Mouse (Mus musculus) MEL (cell line): ENCODE results near the gene Nmi. TPM values are rescaled to one million over a fixed set of nuclear protein-coding genes. Genes with fewer than 3 reads are reported as not detected.

Experiments used
- DNase-seq: peaks from one replicate; pipeline ENCODE4 v3.0.0; 2011; ENCODE audit warnings: low read depth, low spot score
- H3K27ac ChIP-seq: 2 replicates; pipeline ENCODE4 v1.5.1; 2012; ENCODE audit warnings: low read depth, mild to moderate bottlenecking, control low read depth, low read length, moderate library complexity; ENCODE audit not compliant: control insufficient read depth
- H3K27me3 ChIP-seq, 2 experiments: fragments of 150-350 bp in 1 of 2; sonication (generic) in 1 of 2; 2 replicates each; pipeline ENCODE4 v1.6.1; 2012; ENCODE audit warnings: low read length in 2 of 2, mild to moderate bottlenecking in 2 of 2, improper control_type of control experiment in 1 of 2, moderate library complexity in 1 of 2; ENCODE audit not compliant: insufficient read depth in 2 of 2, control insufficient read depth in 1 of 2
- H3K36me3 ChIP-seq, 2 experiments: 2 replicates each; pipeline ENCODE4 v1.6.1; 2012 to 2014; ENCODE audit warnings: low read length in 2 of 2, improper control_type of control experiment in 1 of 2, inconsistent platforms in 1 of 2, mild to moderate bottlenecking in 1 of 2; ENCODE audit not compliant: insufficient read depth in 2 of 2, control insufficient read depth in 1 of 2
- H3K4me1 ChIP-seq, 2 experiments: fragments of 150-350 bp in 1 of 2; sonication (generic) in 1 of 2; 2 replicates each; pipeline ENCODE4 v1.6.1; 2012; ENCODE audit warnings: low read length in 2 of 2, improper control_type of control experiment in 1 of 2, mild to moderate bottlenecking in 1 of 2; ENCODE audit not compliant: insufficient read depth in 2 of 2, control insufficient read depth in 1 of 2
- H3K4me3 ChIP-seq, 2 experiments: fragments of 150-350 bp in 1 of 2; sonication (generic) in 1 of 2; 2 replicates each; pipeline ENCODE4 v1.5.1; 2012; ENCODE audit warnings: low read depth in 2 of 2, low read length in 2 of 2, mild to moderate bottlenecking in 2 of 2, moderate library complexity in 2 of 2, control low read depth in 1 of 2, improper control_type of control experiment in 1 of 2; ENCODE audit not compliant: control insufficient read depth in 1 of 2, insufficient read depth in 1 of 2
- H3K79me2 ChIP-seq: 2 replicates; pipeline ENCODE4 v1.6.1; 2012; ENCODE audit warnings: mild to moderate bottlenecking, low read length, moderate library complexity; ENCODE audit not compliant: control insufficient read depth, poor library complexity, insufficient read depth
- H3K9ac ChIP-seq: 2 replicates; pipeline ENCODE4 v1.6.1; 2012; ENCODE audit warnings: low read depth, mild to moderate bottlenecking, control low read depth, low read length, moderate library complexity; ENCODE audit not compliant: control insufficient read depth, poor library complexity, severe bottlenecking
- H3K9me3 ChIP-seq: fragments of 150-350 bp; sonication (generic); replicated peaks from 2 replicates; pipeline ENCODE4 v1.6.1; 2012; ENCODE audit warnings: mild to moderate bottlenecking, low read length, improper control_type of control experiment, moderate library complexity; ENCODE audit not compliant: insufficient read depth
- CHD1 ChIP-seq: IDR thresholded peaks from 2 replicates; pipeline ENCODE4 v1.6.1; 2012; ENCODE audit warnings: low read depth, mild to moderate bottlenecking, inconsistent platforms, low read length, improper control_type of control experiment
- CTCF ChIP-seq, 3 experiments: IDR thresholded peaks in 2 of 3; conservative IDR thresholded peaks in 1 of 3; 2 replicates each; pipeline ENCODE4 v1.5.1; 2011 to 2012; ENCODE audit warnings: low read length in 3 of 3, low read depth in 2 of 3, mild to moderate bottlenecking in 2 of 3, improper control_type of control experiment in 1 of 3, inconsistent platforms in 1 of 3, mixed read lengths in 1 of 3, moderate library complexity in 1 of 3; ENCODE audit not compliant: control insufficient read depth in 1 of 3, insufficient read depth in 1 of 3, poor library complexity in 1 of 3, severe bottlenecking in 1 of 3
- E2F4 ChIP-seq: IDR thresholded peaks from 2 replicates; pipeline ENCODE4 v1.6.1; 2011; ENCODE audit warnings: low read depth, low read length, improper control_type of control experiment, borderline replicate concordance
- GABPA ChIP-seq: IDR thresholded peaks from 2 replicates; pipeline ENCODE4 v1.6.1; 2012; ENCODE audit warnings: low read depth, mild to moderate bottlenecking, inconsistent platforms, low read length, improper control_type of control experiment, moderate library complexity
- HCFC1 ChIP-seq: IDR thresholded peaks from 2 replicates; pipeline ENCODE4 v1.6.1; 2012; ENCODE audit warnings: low read depth, mild to moderate bottlenecking, inconsistent platforms, low read length, improper control_type of control experiment, moderate library complexity
- KAT2A ChIP-seq: conservative IDR thresholded peaks from 2 replicates; pipeline ENCODE4 v1.6.1; 2012; ENCODE audit warnings: low read depth, low read length, improper control_type of control experiment, inconsistent platforms
- MAZ ChIP-seq: IDR thresholded peaks from 2 replicates; pipeline ENCODE4 v1.6.1; 2012; ENCODE audit warnings: low read depth, mild to moderate bottlenecking, inconsistent platforms, low read length, improper control_type of control experiment
- MEF2A ChIP-seq: IDR thresholded peaks from 2 replicates; pipeline ENCODE4 v1.6.1; 2014; ENCODE audit warnings: low read depth, mild to moderate bottlenecking, inconsistent platforms, low read length, improper control_type of control experiment; ENCODE audit not compliant: poor library complexity, insufficient replicate concordance, severe bottlenecking; ENCODE audit errors: extremely low read depth
- MXI1 ChIP-seq: IDR thresholded peaks from 2 replicates; pipeline ENCODE4 v1.6.1; 2011; ENCODE audit warnings: mild to moderate bottlenecking, low read depth, low read length, improper control_type of control experiment
- MYB ChIP-seq: IDR thresholded peaks from 2 replicates; pipeline ENCODE4 v1.6.1; 2011; ENCODE audit warnings: mild to moderate bottlenecking, low read depth, low read length, improper control_type of control experiment
- MYC ChIP-seq: IDR thresholded peaks from 2 replicates; pipeline ENCODE4 v1.6.1; 2011; ENCODE audit warnings: low read depth, mild to moderate bottlenecking, low read length, improper control_type of control experiment, moderate library complexity
- NELFE ChIP-seq: IDR thresholded peaks from 2 replicates; pipeline ENCODE4 v1.6.1; 2011; ENCODE audit warnings: low read depth, low read length, improper control_type of control experiment
- RAD21 ChIP-seq: IDR thresholded peaks from 2 replicates; pipeline ENCODE4 v1.6.1; 2011; ENCODE audit warnings: mild to moderate bottlenecking, low read depth, low read length, improper control_type of control experiment
- RCOR1 ChIP-seq: IDR thresholded peaks from 2 replicates; pipeline ENCODE4 v1.6.1; 2012; ENCODE audit warnings: low read depth, mild to moderate bottlenecking, inconsistent platforms, low read length, improper control_type of control experiment
- SIN3A ChIP-seq: IDR thresholded peaks from 2 replicates; pipeline ENCODE4 v1.6.1; 2012; ENCODE audit warnings: low read length, improper control_type of control experiment, inconsistent platforms
- SMC3 ChIP-seq: IDR thresholded peaks from 2 replicates; pipeline ENCODE4 v1.6.1; 2011; ENCODE audit warnings: low read depth, low read length, improper control_type of control experiment
- TAL1 ChIP-seq: IDR thresholded peaks from 2 replicates; pipeline ENCODE4 v1.6.1; 2012; ENCODE audit warnings: mild to moderate bottlenecking, inconsistent platforms, low read length, moderate library complexity, mixed read lengths
- UBTF ChIP-seq: IDR thresholded peaks from 2 replicates; pipeline ENCODE4 v1.6.1; 2012; ENCODE audit warnings: low read depth, mild to moderate bottlenecking, inconsistent platforms, low read length, improper control_type of control experiment, moderate library complexity, borderline replicate concordance; ENCODE audit not compliant: insufficient read depth
- USF2 ChIP-seq, 2 experiments: IDR thresholded peaks; 2 replicates each; pipeline ENCODE4 v1.6.1; 2011 to 2012; ENCODE audit warnings: improper control_type of control experiment in 2 of 2, low read length in 2 of 2, borderline replicate concordance in 1 of 2, inconsistent platforms in 1 of 2, low read depth in 1 of 2, mild to moderate bottlenecking in 1 of 2; ENCODE audit not compliant: insufficient read depth in 1 of 2
- ZKSCAN1 ChIP-seq: IDR thresholded peaks from 2 replicates; pipeline ENCODE4 v1.6.1; 2012; ENCODE audit warnings: low read depth, mild to moderate bottlenecking, inconsistent platforms, low read length, improper control_type of control experiment, moderate library complexity
- polyA plus RNA-seq, 2 experiments: library from polyadenylated mRNA; stranded (reverse) in 1 of 2; unstranded in 1 of 2; fragments of >175 nt in 1 of 2; fragments of >200 nt in 1 of 2; gene quantifications; 2 replicates each; pipeline versions ENCODE4 v1.2.1 to v1.2.4; 2012; ENCODE audit warnings: low replicate concordance in 2 of 2, low read depth in 1 of 2; ENCODE audit not compliant: insufficient read length in 2 of 2, insufficient read depth in 1 of 2, missing spikeins in 1 of 2
- total RNA-seq: library from RNA; depleted of rRNA; stranded (reverse); fragments of 300-350 nt; gene quantifications from 2 replicates; pipeline ENCODE4 v1.2.3, GENCODE M21; 2012

The Nmi gene
- total and polyA plus RNA-seq, 3 experiments = 12.1 to 14.1 TPM; not detected in 1

DNA sequence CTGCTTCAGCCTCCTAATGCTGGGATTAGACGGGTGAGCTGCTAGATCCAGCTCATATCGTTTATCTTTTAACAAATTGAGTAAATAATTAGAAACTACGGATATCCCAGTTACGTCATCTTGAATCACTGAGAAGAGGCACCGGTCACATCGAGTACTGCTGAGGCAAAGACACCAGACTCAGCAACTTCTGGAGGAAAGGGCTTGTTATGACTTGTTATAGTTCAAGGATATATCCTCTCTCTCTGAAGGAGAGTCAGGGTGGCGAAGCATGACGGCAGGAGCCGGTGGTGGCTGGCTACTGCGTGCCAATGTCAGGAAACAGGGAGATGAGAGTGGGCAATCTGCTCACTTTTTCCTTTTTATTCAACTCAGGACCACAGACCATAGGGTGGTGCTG is 11.9 kb upstream of the Nmi start:
- Histone ChIP-seq H3K4me3 (no peak overlapping the region), H3K27me3 (peaks cover 5 to 7% of the 10 kb centered on the region in 2 experiments; a peak in 2 of 4 replicates), H3K9ac (no peak overlapping the region), H3K4me1 (no peaks in the 10 kb centered on the region), H3K27ac (no peak overlapping the region), H3K9me3 (no peaks in the 10 kb centered on the region), H3K36me3 (no peaks in the 10 kb centered on the region), H3K79me2 (no peaks in the 10 kb centered on the region)
- no peak for TF ChIP-seq USF2 (IDR thresholded peaks at IDR 0.05; ENCODE audit: borderline replicate concordance in 1 of 2, insufficient read depth in 1 of 2, low read depth in 1 of 2, low read length in 2 of 2)
- TF ChIP-seq SIN3A = no peak
- TF ChIP-seq SMC3 = no peak
- TF ChIP-seq MEF2A = no peak
- no peak for TF ChIP-seq CHD1
- TF ChIP-seq MYB = no peak
- no peak for TF ChIP-seq ZKSCAN1
- no peak for TF ChIP-seq TAL1
- no peak for TF ChIP-seq RCOR1
- TF ChIP-seq NELFE = no peak
- TF ChIP-seq HCFC1 = no peak
- no peak for TF ChIP-seq KAT2A
- no peak for TF ChIP-seq GABPA
- TF ChIP-seq CTCF (IDR thresholded peaks at IDR 0.05 in 2 of 3, conservative IDR thresholded peaks at IDR 0.05 in 1 of 3; ENCODE audit: control insufficient read depth in 1 of 3, insufficient read depth in 1 of 3, low read depth in 2 of 3, low read length in 3 of 3, poor library complexity in 1 of 3, severe bottlenecking in 1 of 3) = no peak
- TF ChIP-seq MXI1 = no peak
- no peak for TF ChIP-seq RAD21
- DNase-seq = no peak

DNA sequence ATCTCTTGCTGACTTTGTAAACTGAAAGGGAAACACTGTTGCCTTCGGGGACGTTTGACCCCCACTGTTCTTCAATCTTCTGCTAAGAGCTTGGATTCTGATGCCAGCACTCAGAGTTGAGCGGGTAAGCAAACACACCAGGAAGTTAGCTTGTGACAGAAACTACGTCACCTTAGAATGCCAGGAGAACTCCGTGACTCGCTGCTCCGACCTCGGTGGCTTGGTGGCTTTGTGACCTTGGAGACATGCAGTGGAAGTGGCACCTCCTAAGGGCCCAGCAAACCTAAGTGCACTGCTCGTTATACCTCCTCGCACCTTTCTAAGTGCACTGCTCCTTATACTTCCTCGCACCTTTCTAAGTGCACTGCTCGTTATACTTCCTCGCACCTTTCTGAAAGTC is 9.0 kb upstream of the Nmi start:
- no peak for DNase-seq
- Histone ChIP-seq H3K27me3 (peaks cover 0 to 6% of the 10 kb centered on the region in 2 experiments; a peak in 2 of 4 replicates), H3K9me3 (no peaks in the 10 kb centered on the region), H3K79me2 (no peaks in the 10 kb centered on the region), H3K9ac (no peak overlapping the region), H3K27ac (no peak overlapping the region), H3K4me1 (no peaks in the 10 kb centered on the region), H3K36me3 (no peaks in the 10 kb centered on the region), H3K4me3 (no peak overlapping the region)
- TF ChIP-seq E2F4 (no peak), CTCF (IDR thresholded peaks at IDR 0.05 in 2 of 3, conservative IDR thresholded peaks at IDR 0.05 in 1 of 3; ENCODE audit: control insufficient read depth in 1 of 3, insufficient read depth in 1 of 3, low read depth in 2 of 3, low read length in 3 of 3, poor library complexity in 1 of 3, severe bottlenecking in 1 of 3) (no peak), UBTF (no peak), CHD1 (no peak), MAZ (no peak), MYC (no peak)
